Mouse (Mus musculus): ENCODE results near the gene Atg16l2. TPM values are rescaled to one million over a fixed set of nuclear protein-coding genes. Genes with fewer than 3 reads are reported as not detected.

Atg16l2 gene
- total RNA-seq, 2 experiments from 2014 or later = 67.5 to 67.8 TPM

DNA sequence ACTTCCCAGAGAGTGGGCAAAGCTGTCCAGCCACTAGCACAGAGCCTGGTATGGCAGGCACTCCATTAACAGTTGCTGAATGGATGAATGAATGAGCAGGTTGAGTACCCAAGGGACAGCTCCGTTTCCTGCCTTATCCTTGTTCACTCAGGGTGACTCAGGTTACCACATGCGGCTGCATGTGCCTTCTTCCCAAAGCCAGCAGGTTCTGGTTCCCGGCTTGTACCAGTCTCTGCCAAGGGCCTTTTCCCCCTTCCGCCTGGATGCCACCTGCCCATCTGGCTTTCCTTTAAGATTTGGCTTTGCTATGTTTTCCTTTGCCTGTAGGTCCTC is 28.8 kb upstream of the Atg16l2 start:
- intact Hi-C loops (cut with DNase I) = no loop called here
- Histone ChIP-seq H3K4me3 (no peak overlapping the region), H3K27ac (no peak overlapping the region)
- DNase-seq (ENCODE audit: extremely low spot score in 1 of 2, low spot score in 2 of 2) = no peak
- no peak for TF ChIP-seq CTCF (IDR thresholded peaks at IDR 0.05)

- no peak for DNase-seq (ENCODE audit: extremely low spot score in 1 of 2, low spot score in 2 of 2)
- no peak for TF ChIP-seq CTCF (IDR thresholded peaks at IDR 0.05)
Observed at GRCm38 (mm10) chr7:101330074-101330840, 28.2 kb upstream of the Atg16l2 start.

GRCm38 (mm10) chr7:101329606-101330005 is 27.6 kb upstream of the Atg16l2 start:
- no peak overlapping the region for H3K4me3 ChIP-seq
- DNase-seq (ENCODE audit: extremely low spot score in 1 of 2, low spot score in 2 of 2) = no peak
- TF ChIP-seq CTCF (IDR thresholded peaks at IDR 0.05) = no peak
- peak overlapping the region; percentile 84 for H3K27ac ChIP-seq
- intact Hi-C loops (cut with DNase I) = no loop called here

More at GRCm38 (mm10) chr7:101330074-101330840, 28.2 kb upstream of the Atg16l2 start:
- Histone ChIP-seq H3K27ac (peak overlapping the region; percentile 84; the same call in 1 of the 2 replicates), H3K4me3 (no peak overlapping the region)
- intact Hi-C loops (cut with DNase I) = no loop called here

DNA sequence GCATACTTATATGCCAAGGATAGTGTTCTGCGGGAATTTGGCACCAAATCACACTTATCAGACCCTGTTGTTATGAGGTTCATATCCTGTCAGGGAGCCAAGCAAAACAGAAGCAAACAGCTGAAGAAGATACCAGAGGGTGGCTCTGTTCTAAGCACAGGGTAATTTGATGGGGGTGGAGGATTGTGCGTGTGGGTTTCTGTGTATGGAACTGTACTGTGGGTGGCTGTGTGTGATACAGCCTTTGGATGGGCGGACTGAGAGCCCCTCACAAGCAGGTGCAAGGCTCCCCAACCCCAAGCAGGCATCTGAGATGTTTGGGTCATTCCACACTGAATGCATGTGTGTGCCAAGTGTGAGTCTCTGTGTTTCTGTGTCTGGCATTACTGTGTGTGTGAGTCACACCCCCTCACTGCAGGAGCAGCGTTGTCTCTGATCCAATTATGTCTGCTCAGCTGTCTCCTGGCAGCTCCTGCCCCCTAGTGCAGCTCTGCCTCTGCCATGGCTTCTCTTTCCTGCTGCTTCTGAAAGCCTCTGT is 26.6 kb upstream of the Atg16l2 start:
- intact Hi-C loops (cut with DNase I) = loop anchor here (1.0 kb wide), 1 partner anchor 14 kb away; no protein-coding TSS in a partner anchor
- peak; percentile 31 for TF ChIP-seq CTCF (IDR thresholded peaks at IDR 0.05)
- DNase-seq (ENCODE audit: extremely low spot score in 1 of 2, low spot score in 2 of 2) = peak; percentile 54 to 60
- Histone ChIP-seq H3K27ac (peak overlapping the region; percentile 84), H3K4me3 (no peak overlapping the region)

DNA sequence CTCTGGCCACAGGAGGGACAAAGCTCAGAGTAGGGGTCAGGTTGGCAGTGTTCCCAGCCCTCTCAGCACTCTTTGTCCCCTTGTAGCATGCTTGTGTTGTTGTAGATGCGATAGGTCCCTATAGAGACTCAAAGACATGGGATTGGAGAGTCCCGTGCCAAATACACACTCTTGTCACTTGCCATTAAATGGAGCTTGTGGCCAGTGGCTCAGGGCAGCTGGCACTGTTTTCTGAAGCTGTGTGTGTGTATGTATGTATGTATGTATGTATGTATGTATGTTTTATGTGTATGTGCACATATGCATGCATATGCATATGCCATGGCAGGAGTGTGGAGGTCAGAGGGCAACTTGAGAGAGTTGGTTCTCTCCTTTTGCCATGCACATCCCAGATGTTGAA is 25.7 kb upstream of the Atg16l2 start:
- no peak for DNase-seq (ENCODE audit: extremely low spot score in 1 of 2, low spot score in 2 of 2)
- intact Hi-C loops (cut with DNase I) = loop anchor here (1.0 kb wide), 1 partner anchor 13 kb away; no protein-coding TSS in a partner anchor
- no peak overlapping the region for H3K4me3 ChIP-seq
- H3K27ac ChIP-seq = no peak overlapping the region
- TF ChIP-seq CTCF (IDR thresholded peaks at IDR 0.05) = no peak

GRCm38 (mm10) chr7:101327263-101327662 is 25.2 kb upstream of the Atg16l2 start:
- DNase-seq (ENCODE audit: extremely low spot score in 1 of 2, low spot score in 2 of 2) = no peak
- H3K4me3 ChIP-seq = no peak overlapping the region
- no peak overlapping the region for H3K27ac ChIP-seq
- TF ChIP-seq CTCF (IDR thresholded peaks at IDR 0.05) = no peak
- intact Hi-C loops (cut with DNase I) = no loop called here

DNA sequence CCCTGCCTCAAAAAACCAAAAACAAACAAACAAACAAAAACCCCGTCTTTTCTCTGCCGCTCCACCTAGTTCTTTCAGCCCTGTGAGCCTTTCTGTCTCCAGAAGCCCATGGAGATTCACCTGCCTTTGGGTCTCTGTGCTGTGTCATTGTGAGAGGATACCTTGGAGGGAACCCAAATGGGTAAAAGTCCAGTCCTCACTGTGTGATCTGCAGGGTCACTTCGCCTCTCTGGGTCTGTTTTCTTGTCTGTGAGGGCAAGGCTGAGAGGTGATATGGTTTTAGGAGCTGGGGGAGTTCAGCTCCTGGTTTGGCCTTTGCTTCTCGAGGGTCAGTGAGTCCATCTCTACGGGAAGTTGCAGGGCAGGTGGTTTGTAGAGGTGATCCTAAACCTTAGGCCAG is 24.0 kb upstream of the Atg16l2 start:
- intact Hi-C loops (cut with DNase I) = no loop called here
- no peak for DNase-seq (ENCODE audit: extremely low spot score in 1 of 2, low spot score in 2 of 2)
- Histone ChIP-seq H3K4me3 (no peak overlapping the region), H3K27ac (no peak overlapping the region)
- no peak for TF ChIP-seq CTCF (IDR thresholded peaks at IDR 0.05)

GRCm38 (mm10) chr7:101324142-101324962 is 22.3 kb upstream of the Atg16l2 start:
- Histone ChIP-seq H3K4me3 (no peak overlapping the region), H3K27ac (no peak overlapping the region)
- TF ChIP-seq CTCF (IDR thresholded peaks at IDR 0.05) = no peak
- intact Hi-C loops (cut with DNase I) = no loop called here
- DNase-seq (ENCODE audit: extremely low spot score in 1 of 2, low spot score in 2 of 2) = no peak

DNA sequence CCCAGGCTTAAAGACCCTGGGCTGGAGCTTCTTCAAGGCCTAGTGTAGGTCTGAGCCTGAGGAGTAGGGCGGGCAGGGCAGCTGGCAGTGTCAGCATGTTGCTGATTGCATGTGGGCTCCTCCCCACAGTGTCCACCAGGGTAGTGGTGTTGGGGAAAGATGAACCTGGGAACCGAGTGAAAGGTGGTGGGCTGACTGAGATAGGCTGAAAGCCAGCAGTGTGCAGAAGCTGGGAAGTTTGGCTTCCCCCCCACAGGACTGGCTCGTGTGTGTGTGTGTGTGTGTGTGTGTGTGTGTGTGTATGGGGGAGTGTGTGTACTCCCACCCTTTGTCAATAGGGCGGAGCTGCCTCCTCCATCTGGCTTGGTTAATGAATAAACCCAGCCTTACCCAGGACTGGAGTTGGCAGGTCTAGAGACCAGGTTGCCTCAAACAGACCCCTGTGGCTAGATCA is 21.1 kb upstream of the Atg16l2 start:
- DNase-seq (ENCODE audit: extremely low spot score in 1 of 2, low spot score in 2 of 2) = no peak
- no peak overlapping the region for H3K4me3 ChIP-seq
- intact Hi-C loops (cut with DNase I) = no loop called here
- no peak for TF ChIP-seq CTCF (IDR thresholded peaks at IDR 0.05)
- H3K27ac ChIP-seq = no peak overlapping the region

DNA sequence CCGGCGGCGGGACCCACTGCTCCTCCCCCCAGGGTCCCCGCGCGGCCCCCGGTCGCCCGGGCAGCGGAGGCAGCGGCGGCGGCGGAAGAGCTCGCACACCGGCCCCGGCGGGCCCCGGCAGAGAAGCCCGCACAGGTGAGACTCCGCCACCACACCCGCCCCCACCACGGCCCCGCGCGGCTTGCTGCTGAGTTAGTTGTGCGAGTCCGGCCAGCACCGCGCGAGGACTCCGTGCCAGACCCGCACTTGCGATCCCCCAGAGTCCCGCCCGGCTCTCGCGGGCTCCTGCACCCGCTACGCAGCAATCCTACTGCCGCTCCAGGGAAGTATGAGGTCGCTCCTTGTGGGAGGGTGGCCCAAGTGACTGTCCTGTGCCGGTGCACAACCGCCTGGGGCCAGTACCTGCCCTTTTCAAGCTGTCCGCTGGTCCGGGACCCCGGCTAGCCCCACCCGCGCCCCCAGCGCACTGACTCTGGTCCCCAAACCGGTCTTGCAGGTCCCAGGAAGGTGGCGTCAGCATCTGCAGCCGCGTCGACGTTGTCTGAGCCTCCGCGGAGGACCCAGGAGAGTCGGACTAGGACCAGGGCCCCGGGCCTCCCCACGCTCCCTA is 19.3 kb upstream of the Atg16l2 start:
- intact Hi-C loops (cut with DNase I) = no loop called here
- TF ChIP-seq CTCF (IDR thresholded peaks at IDR 0.05) = no peak
- Histone ChIP-seq H3K27ac (peak overlapping the region; percentile 83), H3K4me3 (peak overlapping the region; percentile 91)
- DNase-seq (ENCODE audit: extremely low spot score in 1 of 2, low spot score in 2 of 2) = peak; percentile 35 to 36

DNA sequence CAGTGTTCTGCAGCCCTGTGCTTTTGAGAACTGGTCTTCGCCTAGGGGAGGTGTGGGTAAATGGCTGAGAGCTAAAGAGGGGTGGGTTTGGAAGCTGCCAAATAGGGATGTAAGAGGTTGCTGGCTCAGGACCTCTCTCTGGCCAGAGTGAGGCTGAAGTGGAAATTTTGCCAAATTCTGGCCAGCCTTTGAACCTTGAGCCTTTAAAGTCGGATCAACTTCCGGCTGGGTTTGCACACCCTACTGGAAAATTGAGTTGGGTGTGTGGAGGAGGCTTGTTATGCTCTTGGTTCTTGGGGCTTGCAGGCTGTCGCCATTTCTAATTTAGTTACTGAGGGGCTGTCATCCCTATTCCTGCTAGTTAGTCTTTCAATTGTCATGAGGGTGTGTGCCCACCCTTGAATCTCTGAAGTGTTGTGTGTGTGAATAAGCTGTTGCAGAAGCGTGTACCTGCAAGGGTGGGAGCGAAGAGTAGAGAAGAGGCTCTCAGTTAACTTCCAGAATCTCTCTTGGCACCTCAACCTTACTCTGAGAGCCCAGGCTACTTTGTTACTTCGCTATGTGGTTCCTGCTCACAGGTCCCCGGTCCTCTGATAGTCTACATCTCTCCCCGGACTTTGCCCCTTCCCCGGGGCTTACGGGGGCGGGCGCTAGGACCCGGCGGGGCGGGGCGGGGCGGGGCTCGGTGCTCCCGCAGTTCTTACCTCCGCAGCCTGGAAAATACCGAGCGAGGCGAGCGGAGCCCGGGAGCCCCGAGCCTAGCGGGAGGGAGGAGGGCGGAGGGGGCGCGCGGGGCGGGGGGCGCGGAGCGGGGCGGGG is 18.6 kb upstream of the Atg16l2 start:
- H3K4me3 ChIP-seq = peak overlapping the region; percentile 91
- peak overlapping the region; percentile 76 for H3K27ac ChIP-seq
- DNase-seq (ENCODE audit: extremely low spot score in 1 of 2, low spot score in 2 of 2) = peak; percentile 43 to 52
- no peak; the same call in 1 of the 2 replicates for TF ChIP-seq CTCF (IDR thresholded peaks at IDR 0.05)
- intact Hi-C loops (cut with DNase I) = no loop called here

All from left cerebral cortex, adult 2 months (tissue).